Mouse (Mus musculus) right cerebral cortex, adult 2 months (tissue): ENCODE measurements around the gene Atf6b.
A peak's percentile ranks its signal among the peaks of the same experiment; 100 is the strongest.

Experiments
- DNase-seq, 2 experiments: peaks; one replicate each; pipeline ENCODE4 v3.0.0; 2021 to 2022; ENCODE audit warnings: low spot score in 2 of 2

Gene Atf6b

DNA sequence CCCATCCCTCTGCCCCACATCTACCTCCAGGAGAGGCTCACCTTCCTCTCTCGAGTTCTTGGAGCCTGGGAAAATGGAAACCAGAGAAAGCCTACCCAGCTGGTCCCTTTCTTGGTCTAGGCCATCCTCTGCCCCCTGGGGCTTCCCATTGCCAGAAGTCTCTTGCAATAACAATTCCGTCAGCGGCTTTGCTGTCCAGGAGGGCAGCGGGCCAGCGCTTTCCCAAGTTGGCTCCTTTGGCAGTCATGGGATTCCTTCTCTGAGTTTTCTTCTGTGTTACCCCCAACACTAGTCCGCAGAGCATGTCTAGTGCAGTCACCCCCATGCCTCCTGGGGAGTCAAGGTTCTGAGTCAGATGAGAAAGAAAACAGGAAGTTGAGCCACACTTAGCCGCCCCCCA lies 46.0 kb downstream of the Atf6b start:
- no peak for DNase-seq

- peak; percentile 74 to 75 for DNase-seq
Observed at GRCm38 (mm10) chr17:34699575-34700408, 52.8 kb downstream of the Atf6b start.

GRCm38 (mm10) chr17:34700671-34701071 lies 53.7 kb downstream of the Atf6b start:
- peak; percentile 29 to 57 for DNase-seq
